Mouse (Mus musculus) kidney, adult 2 months (tissue): ENCODE measurements at regions not wholly inside any gene's neighbourhood (a gene's known extent, or its start where the extent isn't known, plus 50 kb on each side); places are given as distances from the start of the nearest gene placed in this dataset.

Experiments
- CTCF ChIP-seq: fragments of 200-500 bp; conservative IDR thresholded peaks from 2 replicates; pipeline ENCODE4 v1.5.1; 2011; ENCODE audit warnings: low read depth, mild to moderate bottlenecking, control low read depth, low read length, moderate library complexity, mixed read lengths; ENCODE audit not compliant: insufficient read depth, insufficient read length
- POLR2A ChIP-seq: fragments of 200-500 bp; IDR thresholded peaks from one replicate; pipeline ENCODE4 v1.6.1; 2011; ENCODE audit warnings: low read depth, low read length, control low read depth

GRCm38 (mm10) chr5:46256730-46257129 is 399.3 kb upstream of the Lcorl start:
- no peak for TF ChIP-seq POLR2A
- TF ChIP-seq CTCF, result no peak
